Mouse (Mus musculus) embryonic stem cell, embryonic (primary cell): ENCODE measurements around the gene Arhgap44.

ENCODE experiments used
- CTCF ChIA-PET, 4 experiments: fragments of 300-600 bp in 2 of 4; fragments of 350-600 bp in 2 of 4; sonication (Branson Sonifier 250); formaldehyde crosslinking; loops; one replicate each; lab custom pipeline; 2022; ENCODE audit warnings: inconsistent platforms in 2 of 4; lab: Charles Lee
- POLR2A ChIA-PET, 4 experiments: fragments of 300-600 bp in 2 of 4; fragments of 350-600 bp in 2 of 4; sonication (Branson Sonifier 250); formaldehyde crosslinking; loops; one replicate each; lab custom pipeline; 2022; ENCODE audit warnings: antibody characterized with exemption in 4 of 4, inconsistent platforms in 1 of 4; lab: Charles Lee

Gene Arhgap44

GRCm38 (mm10) chr11:65059531-65059930, 103.2 kb downstream of the Arhgap44 start:
- ChIA-PET CTCF (interaction anchor here in 2 of 4 experiments (1.0 to 1.3 kb wide), 2 partner anchors 9 to 67 kb away, joined by 3 to 4 read pairs; no protein-coding TSS in a partner anchor), POLR2A (interaction anchor here in 2 of 4 experiments (0.6 to 1.2 kb wide), 2 partner anchors 31 to 54 kb away, joined by 3 to 5 read pairs; no protein-coding TSS in a partner anchor)

- POLR2A ChIA-PET = interaction anchor here in 1 of 4 experiments (0.7 kb wide), 1 partner anchor 550 kb away, joined by 3 read pairs; no protein-coding TSS in a partner anchor
- CTCF ChIA-PET = interaction anchor here in 1 of 4 experiments (0.5 kb wide), 1 partner anchor 1857 kb away, joined by 3 read pairs; no protein-coding TSS in a partner anchor
These were observed 104.4 kb downstream of the Arhgap44 start for GRCm38 (mm10) chr11:65058224-65058908.

GRCm38 (mm10) chr11:65055596-65055995, 107.2 kb downstream of the Arhgap44 start:
- ChIA-PET CTCF (interaction anchor here in 1 of 4 experiments (0.5 to 0.6 kb wide), 2 partner anchors 10 to 44 kb away, joined by 3 to 4 read pairs; no protein-coding TSS in a partner anchor), POLR2A (interaction anchor here in 1 of 4 experiments (1.0 kb wide), 1 partner anchor 12 kb away, joined by 3 read pairs; no protein-coding TSS in a partner anchor)

- POLR2A ChIA-PET = interaction anchor here in 1 of 4 experiments (1.0 kb wide), 1 partner anchor 14 kb away, joined by 3 read pairs; no protein-coding TSS in a partner anchor
- CTCF ChIA-PET = no interaction called here
These were observed 108.5 kb downstream of the Arhgap44 start for GRCm38 (mm10) chr11:65054216-65054615.

GRCm38 (mm10) chr11:65050819-65051218, 111.9 kb downstream of the Arhgap44 start:
- ChIA-PET CTCF (interaction anchor here in 1 of 4 experiments (1.2 kb wide), 1 partner anchor 9 kb away, joined by 4 read pairs; no protein-coding TSS in a partner anchor), POLR2A (interaction anchor here in 2 of 4 experiments (0.6 to 1.5 kb wide), 3 partner anchors 16 to 117 kb away, joined by 3 to 4 read pairs (median 4); no protein-coding TSS in a partner anchor)

GRCm38 (mm10) chr11:65049090-65049489, 113.7 kb downstream of the Arhgap44 start:
- CTCF ChIA-PET = no interaction called here
- POLR2A ChIA-PET = no interaction called here

- POLR2A ChIA-PET = no interaction called here
- CTCF ChIA-PET = interaction anchor here in 1 of 4 experiments (0.6 kb wide), 1 partner anchor 26 kb away, joined by 6 read pairs; no protein-coding TSS in a partner anchor
These were observed 122.2 kb downstream of the Arhgap44 start for GRCm38 (mm10) chr11:65040556-65040955.

- ChIA-PET CTCF (no interaction called here), POLR2A (interaction anchor here in 1 of 4 experiments (0.7 kb wide), 1 partner anchor 537 kb away, joined by 3 read pairs; no protein-coding TSS in a partner anchor)
These were observed 123.2 kb downstream of the Arhgap44 start for GRCm38 (mm10) chr11:65039517-65040095.

GRCm38 (mm10) chr11:65038996-65039395, 123.8 kb downstream of the Arhgap44 start:
- ChIA-PET CTCF (no interaction called here), POLR2A (interaction anchor here in 1 of 4 experiments (0.6 to 0.8 kb wide), 2 partner anchors 35 to 70 kb away, joined by 3 read pairs; no protein-coding TSS in a partner anchor)

- ChIA-PET CTCF (interaction anchor here in 1 of 4 experiments (0.7 kb wide), 1 partner anchor 57 kb away, joined by 7 read pairs; no protein-coding TSS in a partner anchor), POLR2A (interaction anchor here in 1 of 4 experiments (1.1 kb wide), 1 partner anchor 18 kb away, joined by 3 read pairs; no protein-coding TSS in a partner anchor)
These were observed 130.5 kb downstream of the Arhgap44 start for GRCm38 (mm10) chr11:65032221-65032620.

- ChIA-PET POLR2A (no interaction called here), CTCF (no interaction called here)
These were observed 132.6 kb downstream of the Arhgap44 start for GRCm38 (mm10) chr11:65030201-65030600.

GRCm38 (mm10) chr11:65028049-65028448, 134.7 kb downstream of the Arhgap44 start:
- CTCF ChIA-PET = no interaction called here
- POLR2A ChIA-PET = interaction anchor here in 2 of 4 experiments (0.9 to 2.3 kb wide), 4 partner anchors 9 to 32 kb away, joined by 3 to 8 read pairs (median 3); no protein-coding TSS in a partner anchor

GRCm38 (mm10) chr11:65022771-65023170, 140.0 kb downstream of the Arhgap44 start:
- CTCF ChIA-PET = no interaction called here
- POLR2A ChIA-PET = interaction anchor here in 2 of 4 experiments (0.6 to 1.6 kb wide), 2 partner anchors 11 to 15 kb away, joined by 3 read pairs; no protein-coding TSS in a partner anchor

- CTCF ChIA-PET = no interaction called here
- POLR2A ChIA-PET = interaction anchor here in 1 of 4 experiments (0.5 kb wide), 1 partner anchor 1964 kb away, joined by 3 read pairs; no protein-coding TSS in a partner anchor
These were observed 142.0 kb downstream of the Arhgap44 start for GRCm38 (mm10) chr11:65020744-65021143.

- CTCF ChIA-PET = no interaction called here
- POLR2A ChIA-PET = no interaction called here
These were observed 146.0 kb downstream of the Arhgap44 start for GRCm38 (mm10) chr11:65016754-65017153.

GRCm38 (mm10) chr11:65013906-65014305, 148.9 kb downstream of the Arhgap44 start:
- POLR2A ChIA-PET = interaction anchor here in 2 of 4 experiments (0.8 to 1.3 kb wide), 6 partner anchors 14 to 375 kb away, joined by 3 read pairs; no protein-coding TSS in a partner anchor

GRCm38 (mm10) chr11:65006047-65006446, 156.7 kb downstream of the Arhgap44 start:
- CTCF ChIA-PET = no interaction called here
- POLR2A ChIA-PET = no interaction called here

More at GRCm38 (mm10) chr11:65013906-65014305, 148.9 kb downstream of the Arhgap44 start:
- CTCF ChIA-PET = no interaction called here

GRCm38 (mm10) chr11:65004836-65005235, 157.9 kb downstream of the Arhgap44 start:
- ChIA-PET CTCF (no interaction called here), POLR2A (interaction anchor here in 1 of 4 experiments (0.7 kb wide), 1 partner anchor 34 kb away, joined by 3 read pairs; no protein-coding TSS in a partner anchor)
